8 mouse cellular contexts compared by ENCODE assay signal in genomic region chr4:135306971-135307632, GRCm38 (mm10). TPM values are rescaled to one million over a fixed set of nuclear protein-coding genes. Genes with fewer than 3 reads are reported as not detected.
DNase-seq lines count a peak whose midpoint lies in the region; ATAC-seq lines count a peak whose summit lies in the region.

No protein-coding gene starts in this region.

- peaks cover 25% of the 10 kb centered on the region for H3K4me1 ChIP-seq in hindbrain, embryonic 10.5 days (replicated peaks)
- H3K4me1 ChIP-seq in hindbrain, embryonic 16.5 days (ENCODE audit: control insufficient read depth, insufficient read depth, low read depth, low read length) = no peaks in the 10 kb centered on the region
- peaks cover 13% of the 10 kb centered on the region; the same call in 1 of the 2 replicates for H3K4me1 ChIP-seq in hindbrain, embryonic 12.5 days
- peaks cover 8% of the 10 kb centered on the region for H3K4me1 ChIP-seq in lung, embryonic 16.5 days (replicated peaks; ENCODE audit: control insufficient read depth, insufficient read depth, low read length)

- DNase-seq in hindbrain, embryonic 10.5 days (ENCODE audit: low spot score) = no peak
- DNase-seq in c-Kit-positive CD71-positive TER-119-positive erythroid progenitor cells, embryonic 14.5 days (ENCODE audit: low spot score) = peak; percentile 44
- DNase-seq in cerebellum, postnatal 25 days = no peak
- DNase-seq in ovary, postnatal 36 days (ENCODE audit: low spot score) = no peak

- peak overlapping the region; percentile 79; the same call in 1 of the 2 replicates for H3K27ac ChIP-seq in hindbrain, embryonic 10.5 days
- H3K27ac ChIP-seq in hindbrain, embryonic 16.5 days (ENCODE audit: low read depth, low read length) = no peak overlapping the region
- no peak overlapping the region for H3K27ac ChIP-seq in hindbrain, embryonic 12.5 days
- peak overlapping the region; percentile 7 for H3K27ac ChIP-seq in lung, embryonic 16.5 days (ENCODE audit: low read length)

- 38% methylated on average over 17 of the region's 17 CpGs for WGBS in hindbrain, embryonic 10.5 days
- WGBS in hindbrain, embryonic 16.5 days = 34% methylated on average over 17 of the region's 17 CpGs
- 38% methylated on average over 17 of the region's 17 CpGs for WGBS in hindbrain, embryonic 12.5 days
- 41% methylated on average over 17 of the region's 17 CpGs for WGBS in lung, embryonic 16.5 days

- H3K9ac ChIP-seq in hindbrain, embryonic 16.5 days (ENCODE audit: low read depth, low read length) = no peak overlapping the region
- no peak overlapping the region for H3K9ac ChIP-seq in hindbrain, embryonic 12.5 days
- no peak overlapping the region for H3K9ac ChIP-seq in lung, embryonic 16.5 days (ENCODE audit: low read length)

- no peaks in the 10 kb centered on the region for H3K9me3 ChIP-seq in hindbrain, embryonic 10.5 days
- no peaks in the 10 kb centered on the region for H3K9me3 ChIP-seq in hindbrain, embryonic 16.5 days (ENCODE audit: control insufficient read depth, low read length)
- no peaks in the 10 kb centered on the region for H3K9me3 ChIP-seq in hindbrain, embryonic 12.5 days (replicated peaks)
- H3K9me3 ChIP-seq in lung, embryonic 16.5 days (ENCODE audit: control insufficient read depth, low read length) = no peaks in the 10 kb centered on the region

- no peak for ATAC-seq in hindbrain, embryonic 16.5 days
- 0 out of 2 replicates have a peak, but pooled peaks have one; percentile 35 for ATAC-seq in hindbrain, embryonic 12.5 days (ENCODE audit: low FRiP score)
- peak; percentile 30 for ATAC-seq in lung, embryonic 16.5 days (ENCODE audit: low read depth)
- ATAC-seq in granulocyte monocyte progenitor cell, adult 5-6 weeks (replicated peaks; ENCODE audit: poor library complexity, severe bottlenecking) = no peak; the same call in 1 of the 2 replicates

- H3K4me2 ChIP-seq in hindbrain, embryonic 16.5 days (ENCODE audit: low read length) = no peak overlapping the region
- H3K4me2 ChIP-seq in hindbrain, embryonic 12.5 days (replicated peaks) = peak overlapping the region; percentile 31
- 0 out of 2 replicates have a peak overlapping the region, but pooled peaks have one; percentile 10 for H3K4me2 ChIP-seq in lung, embryonic 16.5 days (ENCODE audit: low read depth, low read length)

- H3K27me3 ChIP-seq in hindbrain, embryonic 10.5 days (ENCODE audit: insufficient read depth, poor library complexity, severe bottlenecking) = no peaks in the 10 kb centered on the region
- no peaks in the 10 kb centered on the region for H3K27me3 ChIP-seq in hindbrain, embryonic 16.5 days (replicated peaks; ENCODE audit: control insufficient read depth, insufficient read depth, low read length)
- no peaks in the 10 kb centered on the region for H3K27me3 ChIP-seq in hindbrain, embryonic 12.5 days
- no peaks in the 10 kb centered on the region for H3K27me3 ChIP-seq in lung, embryonic 16.5 days (ENCODE audit: control insufficient read depth, insufficient read depth, low read depth, low read length)

- peak overlapping the region; percentile 26 for H3K4me3 ChIP-seq in hindbrain, embryonic 10.5 days
- no peak overlapping the region for H3K4me3 ChIP-seq in hindbrain, embryonic 16.5 days (ENCODE audit: low read length)
- H3K4me3 ChIP-seq in hindbrain, embryonic 12.5 days = no peak overlapping the region
- H3K4me3 ChIP-seq in lung, embryonic 16.5 days (ENCODE audit: low read length) = no peak overlapping the region

- no peaks in the 10 kb centered on the region for H3K36me3 ChIP-seq in hindbrain, embryonic 10.5 days
- H3K36me3 ChIP-seq in hindbrain, embryonic 16.5 days (ENCODE audit: control insufficient read depth, insufficient read depth, low read length) = no peaks in the 10 kb centered on the region
- no peaks in the 10 kb centered on the region for H3K36me3 ChIP-seq in hindbrain, embryonic 12.5 days
- H3K36me3 ChIP-seq in lung, embryonic 16.5 days (ENCODE audit: control insufficient read depth, insufficient read depth, low read length) = no peaks in the 10 kb centered on the region

RNA-seq across cellular contexts. Expression of gene Clic4, which starts 34.5 kb away (rescaled TPM):
- polyA plus RNA-seq in hindbrain, embryonic 10.5 days (2016; fragmentation: Nextera tagmentation; extraction: Ambion mirVana) = 184 and 220 TPM in 2 replicates
- polyA plus RNA-seq in hindbrain, embryonic 16.5 days (2015; fragmentation: Nextera tagmentation; extraction: Ambion mirVana) = 56.1 and 71.0 TPM in 2 replicates
- polyA plus RNA-seq in hindbrain, embryonic 12.5 days (2016; fragmentation: Nextera tagmentation; extraction: Ambion mirVana) = 159 TPM in 2 replicates
- 170 and 179 TPM in 2 replicates for polyA plus RNA-seq in lung, embryonic 16.5 days (2015; fragmentation: Nextera tagmentation; extraction: Ambion mirVana)
- 22.3 and 25.8 TPM in 2 replicates for total RNA-seq in granulocyte monocyte progenitor cell, adult 5-6 weeks (2014; fragmentation: Nextera tagmentation)
- total RNA-seq in granulocyte monocyte progenitor cell, adult 5-6 weeks (2017) = 28.2 and 28.9 TPM in 2 replicates

RNA-seq across cellular contexts. Expression of gene Srrm1, which starts 46.0 kb away (rescaled TPM):
- polyA plus RNA-seq in hindbrain, embryonic 10.5 days (2016; fragmentation: Nextera tagmentation; extraction: Ambion mirVana) = 219 and 225 TPM in 2 replicates
- polyA plus RNA-seq in hindbrain, embryonic 16.5 days (2015; fragmentation: Nextera tagmentation; extraction: Ambion mirVana) = 151 and 163 TPM in 2 replicates
- polyA plus RNA-seq in hindbrain, embryonic 12.5 days (2016; fragmentation: Nextera tagmentation; extraction: Ambion mirVana) = 238 and 258 TPM in 2 replicates
- polyA plus RNA-seq in lung, embryonic 16.5 days (2015; fragmentation: Nextera tagmentation; extraction: Ambion mirVana) = 193 and 220 TPM in 2 replicates
- 232 and 260 TPM in 2 replicates for total RNA-seq in granulocyte monocyte progenitor cell, adult 5-6 weeks (2014; fragmentation: Nextera tagmentation)
- total RNA-seq in granulocyte monocyte progenitor cell, adult 5-6 weeks (2017) = 84.9 and 94.7 TPM in 2 replicates

Comparison
In these comparisons a context has a peak if more than half of its experiments do, and no peak if none do; other contexts are left out.
1. H3K27ac ChIP-seq: peak in hindbrain, embryonic 10.5 days (single experiment) and lung, embryonic 16.5 days (single experiment); none in hindbrain, embryonic 16.5 days (single experiment) and hindbrain, embryonic 12.5 days (single experiment).
2. ATAC-seq: peak in hindbrain, embryonic 12.5 days (single experiment) and lung, embryonic 16.5 days (single experiment); none in hindbrain, embryonic 16.5 days (single experiment) and granulocyte monocyte progenitor cell, adult 5-6 weeks (single experiment).